Mouse (Mus musculus) limb, embryonic 10.5 days (tissue): Measurements from ENCODE around the gene Ppl. TPM values are rescaled to one million over a fixed set of nuclear protein-coding genes. Genes with fewer than 3 reads are reported as not detected.
A peak's percentile ranks its signal among the peaks of the same experiment; 100 is the strongest.

ENCODE experiments used
- DNase-seq: peaks from one replicate; pipeline ENCODE4 v3.0.0-alpha.2; 2017; ENCODE audit warnings: low spot score
- H3K27ac ChIP-seq: fragments of 300-500 bp; sonication (generic); 2 replicates; pipeline ENCODE4 v1.5.1; 2016; ENCODE audit warnings: mild to moderate bottlenecking
- H3K27me3 ChIP-seq: fragments of 300-500 bp; sonication (generic); 2 replicates; pipeline ENCODE4 v1.6.1; 2016; ENCODE audit warnings: low read depth, mild to moderate bottlenecking; ENCODE audit not compliant: poor library complexity, severe bottlenecking
- H3K36me3 ChIP-seq: fragments of 300-500 bp; sonication (generic); 2 replicates; pipeline ENCODE4 v1.6.1; 2016; ENCODE audit warnings: mild to moderate bottlenecking, moderate library complexity
- H3K4me1 ChIP-seq: fragments of 300-500 bp; sonication (generic); 2 replicates; pipeline ENCODE4 v1.6.1; 2016
- H3K4me3 ChIP-seq: fragments of 300-500 bp; sonication (generic); 2 replicates; pipeline ENCODE4 v1.5.1; 2016; ENCODE audit warnings: mild to moderate bottlenecking, moderate library complexity
- H3K9me3 ChIP-seq: fragments of 300-500 bp; sonication (generic); replicated peaks from 2 replicates; pipeline ENCODE4 v1.6.1; 2016; ENCODE audit warnings: mild to moderate bottlenecking
- WGBS: fragments of 180-500 bp; shearing (Covaris S2); methylation state at CpG from one replicate; pipeline ENCODE4 v1.1.7; 2016; 5-methylcytosine and 5-hydroxymethylcytosine counted together
- polyA plus RNA-seq: library from polyadenylated mRNA; unstranded; fragments of >200 nt; fragmentation: Nextera tagmentation; extraction: Ambion mirVana; gene quantifications from 2 replicates; pipeline ENCODE4 v1.2.1, GENCODE M21; 2016

The Ppl gene
- polyA plus RNA-seq, 1 experiment from 2014 or later: 3.0 TPM

DNA sequence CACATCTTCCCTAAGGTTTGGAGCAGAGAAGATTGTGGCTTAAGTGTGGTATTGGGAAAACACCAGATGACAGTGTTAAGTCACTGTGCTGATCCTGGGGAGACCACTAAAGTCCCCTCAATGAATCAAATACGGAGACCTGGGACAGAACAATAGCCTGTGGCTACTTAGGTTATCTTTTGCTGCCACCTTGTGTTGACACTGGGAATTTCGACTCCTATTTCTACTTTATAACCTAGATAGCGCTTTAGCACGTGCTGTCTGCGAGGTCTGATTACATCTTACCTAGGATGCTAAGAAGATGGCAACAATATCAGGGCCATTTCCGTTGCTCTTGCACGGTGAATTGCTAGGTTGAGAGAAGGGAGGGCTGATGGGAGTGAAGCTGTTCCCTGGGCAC, 13.3 kb upstream of the Ppl start:
- peak overlapping the region; percentile 50; the same call in 1 of the 2 replicates for H3K4me3 ChIP-seq
- peak; percentile 74 for DNase-seq
- WGBS: under 1% methylated on average over 7 of the region's 7 CpGs

DNA sequence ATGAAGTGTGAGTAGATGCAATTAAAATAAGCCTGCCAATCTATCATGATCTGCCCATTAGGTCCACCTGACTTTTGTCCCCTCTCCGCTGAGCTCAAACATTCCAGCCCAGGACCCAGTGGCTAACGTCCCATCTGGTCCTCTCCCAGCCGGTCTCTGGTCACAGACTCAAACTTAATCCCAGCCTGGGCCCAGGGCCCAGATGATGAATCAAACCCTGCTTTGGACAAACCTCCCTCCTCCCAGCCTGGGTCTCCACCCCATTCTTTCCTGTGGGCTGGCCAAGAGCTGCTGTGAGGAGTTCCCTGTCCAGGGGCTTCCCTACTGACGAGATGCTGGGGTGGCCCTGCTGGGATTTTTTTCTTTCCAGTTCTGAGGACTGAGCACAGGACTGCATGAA, 7.5 kb upstream of the Ppl start:
- no peak for DNase-seq
- H3K4me3 ChIP-seq: no peak overlapping the region
- no peaks in the 10 kb centered on the region for H3K36me3 ChIP-seq
- H3K4me1 ChIP-seq: peaks cover 7% of the 10 kb centered on the region; the same call in 1 of the 2 replicates
- WGBS: 44% methylated on average over 4 of the region's 4 CpGs
- no peaks in the 10 kb centered on the region for H3K9me3 ChIP-seq
- peaks cover 10% of the 10 kb centered on the region for H3K27me3 ChIP-seq
- H3K27ac ChIP-seq: no peak overlapping the region

More for the DNA sequence above, 13.3 kb upstream of the Ppl start:
- no peaks in the 10 kb centered on the region for H3K9me3 ChIP-seq
- no peaks in the 10 kb centered on the region for H3K36me3 ChIP-seq
- peaks cover 15% of the 10 kb centered on the region for H3K27me3 ChIP-seq
- peaks cover 16% of the 10 kb centered on the region for H3K4me1 ChIP-seq
- no peak overlapping the region for H3K27ac ChIP-seq

DNA sequence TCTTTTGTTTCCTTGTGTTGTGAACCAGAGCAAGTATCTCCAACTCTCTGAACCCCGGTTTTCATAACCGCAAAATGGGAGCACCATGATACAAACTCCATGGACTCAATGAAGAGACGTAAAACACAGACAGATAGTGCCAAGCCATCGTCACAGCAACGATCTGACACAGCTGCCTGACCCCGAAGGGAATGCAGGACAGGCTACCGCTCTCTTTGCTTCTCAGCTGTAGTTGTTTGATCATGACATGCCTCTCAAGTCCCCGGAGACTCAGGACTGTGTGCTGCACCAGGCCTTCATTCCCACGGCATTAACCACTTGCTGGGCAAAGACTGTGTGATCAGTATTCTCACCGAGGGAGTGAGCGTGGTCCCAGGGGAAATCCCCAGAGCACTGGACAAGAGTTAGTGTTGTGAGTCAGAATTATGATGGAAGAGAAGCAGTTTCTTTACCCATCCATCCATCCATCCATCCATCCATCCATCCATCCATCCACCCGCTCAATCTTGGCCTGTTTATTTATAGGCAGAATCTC, 4.9 kb upstream of the Ppl start:
- H3K27me3 ChIP-seq: peaks cover 35% of the 10 kb centered on the region
- WGBS: 57% methylated on average over 12 of the region's 12 CpGs
- H3K36me3 ChIP-seq: no peaks in the 10 kb centered on the region
- H3K4me3 ChIP-seq: no peak overlapping the region
- H3K4me1 ChIP-seq: peaks cover 14% of the 10 kb centered on the region
- DNase-seq: no peak
- H3K9me3 ChIP-seq: no peaks in the 10 kb centered on the region
- no peak overlapping the region for H3K27ac ChIP-seq

DNA sequence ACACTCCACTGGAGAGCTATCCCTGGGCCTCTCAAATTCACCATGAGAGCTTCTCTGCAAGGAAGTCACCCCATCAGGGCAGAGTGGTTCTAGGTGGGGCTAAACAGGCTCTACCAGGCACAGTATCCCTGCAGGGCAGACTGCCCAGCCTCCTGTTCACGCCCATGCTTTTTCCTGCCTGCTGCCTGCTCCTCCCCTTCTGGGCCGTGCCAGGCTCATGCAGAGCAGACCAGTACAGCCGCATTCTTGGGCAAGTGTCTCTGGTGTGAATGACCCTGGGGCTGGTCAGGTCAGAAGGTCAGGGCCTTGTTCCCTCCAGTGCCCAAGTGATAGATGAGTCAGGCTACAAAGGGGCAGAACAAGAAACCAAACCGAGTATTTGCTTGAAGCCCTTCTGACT, 4.3 kb upstream of the Ppl start:
- Histone ChIP-seq H3K27ac (no peak overlapping the region), H3K27me3 (peaks cover 41% of the 10 kb centered on the region)

DNA sequence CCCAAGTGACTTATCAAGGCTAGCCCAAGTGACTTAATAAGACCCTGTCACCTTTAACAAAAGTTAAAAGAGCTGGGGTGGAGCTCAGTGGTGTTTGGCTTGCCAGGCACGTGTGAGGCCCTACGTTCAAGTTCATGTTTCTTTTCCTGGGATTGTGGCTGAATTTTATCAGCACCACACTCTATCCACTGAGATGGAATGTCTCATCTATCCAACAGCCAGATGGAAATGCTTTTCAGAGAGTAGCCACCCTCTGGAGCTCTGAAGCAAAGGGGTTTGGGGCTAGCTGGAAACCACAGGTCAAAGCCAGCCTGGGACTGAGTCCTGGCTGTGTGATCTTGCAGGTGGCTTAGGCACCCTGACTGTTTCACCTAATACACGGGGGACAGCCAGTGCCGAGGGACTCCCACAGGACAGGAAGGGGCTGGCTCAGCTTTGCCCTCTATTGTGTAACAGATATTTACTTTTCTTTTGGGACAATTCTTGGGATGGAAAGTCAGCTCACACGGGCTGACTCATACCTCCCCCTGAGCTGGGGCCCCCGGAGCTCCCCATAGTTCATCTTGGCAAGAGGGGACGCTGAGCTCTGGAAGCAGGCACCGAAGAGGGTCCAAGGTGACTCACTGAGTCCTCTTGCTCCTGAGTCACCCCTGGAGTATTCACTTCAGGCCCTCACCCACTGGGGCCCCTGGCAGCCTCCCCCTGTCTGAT, 3.5 kb upstream of the Ppl start:
- 79% methylated on average over 8 of the region's 8 CpGs for WGBS
- no peak for DNase-seq

More for the DNA sequence above, 4.3 kb upstream of the Ppl start:
- Histone ChIP-seq H3K4me1 (peaks cover 20% of the 10 kb centered on the region), H3K4me3 (no peak overlapping the region), H3K36me3 (no peaks in the 10 kb centered on the region), H3K9me3 (no peaks in the 10 kb centered on the region)
- WGBS: 2% methylated on average over 4 of the region's 4 CpGs
- no peak for DNase-seq

DNA sequence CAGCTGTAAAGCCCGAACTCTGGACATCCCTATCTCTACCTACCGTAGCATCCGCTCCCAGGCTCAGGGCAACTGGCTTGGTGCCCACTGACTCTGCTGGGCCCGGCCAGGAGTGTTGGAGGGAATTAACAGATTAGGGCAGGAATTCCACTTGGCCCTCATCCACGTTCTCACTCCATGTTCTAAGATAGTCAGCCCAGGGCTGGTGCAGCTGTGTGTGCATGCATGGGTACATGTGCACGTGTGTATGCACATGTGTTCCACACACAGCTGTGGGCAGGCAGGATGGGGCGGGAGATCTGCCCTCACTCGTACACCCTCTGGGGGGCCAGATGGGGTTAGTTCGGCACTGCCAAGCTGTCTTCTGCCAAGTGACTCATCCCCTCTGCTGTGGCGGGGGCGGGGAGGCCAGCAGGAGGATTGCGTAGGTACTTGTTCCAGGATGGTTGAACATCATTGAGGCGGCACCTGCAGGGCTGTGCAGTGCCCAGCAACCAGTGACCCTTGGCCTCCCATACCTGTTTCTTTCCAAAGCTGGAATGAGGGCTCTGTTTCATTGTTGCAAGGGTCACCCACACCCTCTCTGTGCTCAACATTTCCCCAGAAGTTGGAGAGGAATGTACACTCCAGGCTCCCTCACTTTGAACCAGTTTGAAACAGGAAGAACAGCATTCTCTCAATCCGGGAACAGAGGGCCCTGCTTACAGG, 2.6 kb upstream of the Ppl start:
- H3K4me3 ChIP-seq: no peak overlapping the region
- no peaks in the 10 kb centered on the region for H3K9me3 ChIP-seq
- peaks cover 58% of the 10 kb centered on the region for H3K27me3 ChIP-seq
- no peak for DNase-seq
- WGBS: 81% methylated on average over 14 of the region's 14 CpGs
- H3K27ac ChIP-seq: no peak overlapping the region
- H3K4me1 ChIP-seq: peaks cover 21% of the 10 kb centered on the region
- no peaks in the 10 kb centered on the region for H3K36me3 ChIP-seq

More for the DNA sequence above, 3.5 kb upstream of the Ppl start:
- peaks cover 21% of the 10 kb centered on the region for H3K4me1 ChIP-seq
- H3K36me3 ChIP-seq: no peaks in the 10 kb centered on the region
- peaks cover 49% of the 10 kb centered on the region for H3K27me3 ChIP-seq
- no peak overlapping the region for H3K4me3 ChIP-seq
- H3K27ac ChIP-seq: no peak overlapping the region
- H3K9me3 ChIP-seq: no peaks in the 10 kb centered on the region

DNA sequence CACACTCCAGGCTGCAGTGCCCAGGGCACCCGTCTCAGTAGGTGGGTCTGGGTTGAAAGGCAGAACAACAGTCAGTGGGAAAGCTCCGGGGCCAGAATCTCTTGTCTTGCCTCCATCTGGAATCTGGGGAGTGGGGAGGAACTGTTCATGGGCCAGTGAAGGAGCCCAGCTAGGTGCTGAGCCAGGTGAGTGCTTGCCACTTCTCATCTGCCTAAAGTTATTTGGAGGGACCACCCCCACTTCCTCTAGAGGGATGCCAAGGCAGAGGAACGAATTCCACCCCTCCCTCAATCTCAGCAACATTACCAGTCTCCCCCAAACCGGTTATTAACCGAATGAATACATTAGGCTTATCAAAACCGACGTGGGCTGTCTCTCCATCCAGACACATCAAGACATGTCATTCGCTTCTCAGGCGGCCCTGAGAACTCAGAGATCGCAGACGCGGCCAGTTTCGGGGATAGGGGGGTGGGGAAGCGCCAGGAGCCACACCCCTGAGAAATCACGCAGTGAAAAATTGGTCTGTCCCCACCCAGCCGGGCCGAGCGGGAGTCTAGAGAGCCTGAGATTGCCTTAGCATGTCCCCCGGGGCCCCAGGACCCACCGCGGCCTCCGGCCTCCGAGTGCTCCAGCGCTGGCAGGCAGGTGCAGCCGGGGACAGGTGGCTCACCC, 834 bp downstream of the Ppl start:
- Histone ChIP-seq H3K27me3 (peaks cover 86% of the 10 kb centered on the region), H3K9me3 (no peaks in the 10 kb centered on the region), H3K4me3 (peak overlapping the region; percentile 52), H3K4me1 (peaks cover 14% of the 10 kb centered on the region), H3K27ac (no peak overlapping the region), H3K36me3 (no peaks in the 10 kb centered on the region)
- 3% methylated on average over 25 of the region's 25 CpGs for WGBS
- DNase-seq: no peak

DNA sequence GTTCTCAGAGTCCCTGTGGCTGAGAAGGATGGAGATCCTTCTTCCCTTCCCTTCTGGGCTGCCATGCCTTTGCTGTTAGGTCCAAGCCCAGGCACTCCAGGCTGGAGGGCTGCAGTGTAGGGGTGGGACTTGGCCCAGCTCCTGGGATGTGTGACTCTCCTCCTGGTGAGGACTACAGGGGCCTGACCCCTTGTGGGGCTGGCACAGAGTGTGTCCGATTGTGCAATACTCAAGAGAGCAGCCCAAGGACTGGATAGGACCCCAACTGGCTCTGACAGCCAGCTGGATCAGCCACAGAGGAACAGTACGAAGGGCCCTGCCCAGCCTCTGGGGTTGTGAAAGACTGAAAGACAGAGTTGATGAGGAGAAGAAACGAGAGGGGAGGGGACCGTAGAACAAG, 1.5 kb downstream of the Ppl start:
- Histone ChIP-seq H3K4me3 (no peak overlapping the region), H3K27me3 (peaks cover 89% of the 10 kb centered on the region), H3K9me3 (no peaks in the 10 kb centered on the region), H3K4me1 (peaks cover 14% of the 10 kb centered on the region), H3K27ac (no peak overlapping the region), H3K36me3 (no peaks in the 10 kb centered on the region)
- DNase-seq: no peak
- 20% methylated on average over 4 of the region's 4 CpGs for WGBS

DNA sequence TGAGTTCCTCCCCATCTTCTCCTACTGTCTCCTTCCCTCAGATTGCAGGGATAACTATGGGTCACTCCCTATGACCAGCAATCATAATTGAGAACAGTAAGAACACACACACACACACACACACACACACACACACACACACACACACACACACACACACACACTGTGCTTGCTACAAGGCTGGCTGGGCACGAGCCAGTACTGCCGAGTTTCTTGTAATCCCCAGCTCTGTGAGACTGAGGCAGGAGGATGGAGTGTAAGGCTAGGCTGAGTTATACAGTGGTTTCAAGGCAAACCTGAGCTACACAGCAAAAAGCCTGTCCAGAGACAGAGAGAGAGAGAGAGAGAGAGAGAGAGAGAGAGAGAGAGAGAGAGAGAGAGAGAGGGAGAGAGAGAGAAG, 2.0 kb downstream of the Ppl start:
- Histone ChIP-seq H3K4me3 (no peak overlapping the region), H3K27me3 (peaks cover 83% of the 10 kb centered on the region), H3K36me3 (no peaks in the 10 kb centered on the region), H3K4me1 (peaks cover 14% of the 10 kb centered on the region), H3K27ac (no peak overlapping the region), H3K9me3 (no peaks in the 10 kb centered on the region)
- 45% methylated on average over 2 of the region's 2 CpGs for WGBS
- no peak for DNase-seq

DNA sequence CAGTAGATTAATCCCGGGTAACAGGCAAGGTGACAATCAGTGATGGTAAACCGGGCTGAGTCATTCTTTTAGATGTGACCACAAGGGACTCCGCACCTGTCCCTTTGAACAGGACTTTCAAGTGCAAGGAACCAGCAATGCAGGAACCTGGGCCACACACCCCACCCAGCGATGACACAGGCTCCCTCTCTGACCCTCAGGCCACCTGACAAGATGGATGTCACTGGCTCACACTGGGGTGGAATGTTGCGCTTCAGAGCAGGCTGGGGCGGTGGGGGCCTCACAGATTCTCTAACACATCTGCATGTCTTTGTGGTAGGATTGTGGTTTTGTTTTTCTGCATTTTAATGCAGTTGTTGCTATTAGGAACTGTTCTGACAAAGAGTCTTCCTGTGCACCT, 8.7 kb downstream of the Ppl start:
- Histone ChIP-seq H3K4me3 (no peak overlapping the region), H3K27me3 (peaks cover 51% of the 10 kb centered on the region), H3K27ac (no peak overlapping the region), H3K4me1 (no peaks in the 10 kb centered on the region), H3K36me3 (no peaks in the 10 kb centered on the region), H3K9me3 (no peaks in the 10 kb centered on the region)
- DNase-seq: no peak
- 54% methylated on average over 6 of the region's 6 CpGs for WGBS

DNA sequence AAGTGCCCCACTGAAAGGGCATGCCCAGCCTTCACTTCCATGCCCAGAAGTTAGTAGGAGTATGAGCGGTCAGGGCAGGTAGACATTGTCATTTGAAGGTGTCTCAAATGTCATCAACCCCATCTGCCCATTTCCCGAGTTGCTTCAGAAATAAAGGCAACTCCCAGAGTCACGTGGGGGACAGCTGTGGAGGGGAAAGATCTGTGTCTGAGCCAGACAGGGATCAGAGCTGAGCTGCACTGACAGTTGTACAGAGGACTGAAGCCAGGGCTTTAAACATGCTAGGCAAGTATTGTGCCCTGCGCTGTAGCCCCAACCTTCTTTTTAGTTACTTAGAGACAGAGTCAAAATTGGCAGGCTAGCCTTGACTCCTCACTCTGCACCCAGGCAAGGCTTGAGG, 12.4 kb downstream of the Ppl start:
- peaks cover 32% of the 10 kb centered on the region for H3K27me3 ChIP-seq
- no peak for DNase-seq
- H3K36me3 ChIP-seq: no peaks in the 10 kb centered on the region
- no peak overlapping the region for H3K4me3 ChIP-seq
- no peaks in the 10 kb centered on the region for H3K4me1 ChIP-seq
- WGBS: 82% methylated on average over 4 of the region's 4 CpGs
- H3K27ac ChIP-seq: no peak overlapping the region
- no peaks in the 10 kb centered on the region for H3K9me3 ChIP-seq

DNA sequence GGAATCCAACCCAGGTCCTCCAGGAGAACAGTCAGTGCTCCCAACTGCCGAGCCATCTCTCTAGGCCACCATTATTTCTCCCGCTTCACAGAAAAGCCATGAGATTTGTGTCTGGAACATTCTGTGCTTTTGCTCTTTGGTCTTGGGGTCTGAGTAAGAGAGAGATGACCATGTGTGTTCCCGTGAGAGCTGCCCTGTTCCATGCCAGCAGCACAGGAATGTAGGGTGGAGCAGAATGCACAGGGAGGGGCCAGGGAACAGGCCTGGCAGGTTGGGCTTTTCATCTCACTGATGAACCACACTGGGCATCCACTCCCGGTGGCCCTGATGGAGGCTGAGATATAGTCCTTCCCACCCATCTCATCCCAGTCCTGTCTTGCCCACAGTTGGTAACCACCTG, 12.8 kb downstream of the Ppl start:
- Histone ChIP-seq H3K4me1 (no peaks in the 10 kb centered on the region), H3K4me3 (no peak overlapping the region), H3K27ac (no peak overlapping the region), H3K27me3 (peaks cover 32% of the 10 kb centered on the region), H3K36me3 (no peaks in the 10 kb centered on the region), H3K9me3 (no peaks in the 10 kb centered on the region)
- DNase-seq: no peak
- 81% methylated on average over 4 of the region's 4 CpGs for WGBS

DNA sequence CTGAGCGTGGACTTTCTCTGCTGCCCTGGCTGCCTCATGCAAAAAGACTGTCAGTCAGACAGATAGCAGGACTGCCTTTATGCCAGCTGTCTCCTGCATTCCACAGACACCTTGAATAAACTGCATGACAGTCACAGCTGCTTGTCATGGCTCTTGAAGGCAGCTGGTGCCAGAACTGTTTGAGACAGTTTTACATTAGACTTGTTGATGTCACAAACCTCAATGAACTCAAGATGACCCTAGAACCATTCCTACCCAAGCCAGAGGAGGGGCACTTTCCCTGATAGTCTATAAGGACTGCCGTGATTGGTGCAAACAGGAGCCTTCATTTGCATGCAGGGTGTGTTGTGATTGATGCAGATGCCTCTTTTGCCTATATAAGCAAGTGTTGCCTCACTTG, 18.6 kb downstream of the Ppl start:
- Histone ChIP-seq H3K27ac (no peak overlapping the region), H3K4me1 (peaks cover 8% of the 10 kb centered on the region), H3K4me3 (no peak overlapping the region), H3K9me3 (no peaks in the 10 kb centered on the region), H3K27me3 (no peaks in the 10 kb centered on the region), H3K36me3 (no peaks in the 10 kb centered on the region)
- WGBS: 74% methylated on average over 2 of the region's 2 CpGs
- DNase-seq: no peak
